Mouse (Mus musculus): ENCODE data around the gene Vmn1r188. TPM values are rescaled to one million over a fixed set of nuclear protein-coding genes. Genes with fewer than 3 reads are reported as not detected.
"Not testable (repeated sequence)": the region's sequence is repeated elsewhere in the genome, so short reads cannot be mapped to it uniquely, and the experiment has no call there.

Gene Vmn1r188
- polyA plus RNA-seq, 1 experiment from 2014 or later: not detected

GRCm38 (mm10) chr13:22041651-22042567, 42.3 kb upstream of the Vmn1r188 start:
- H3K4me1 ChIP-seq: peaks cover 15% of the 10 kb centered on the region
- no peaks in the 10 kb centered on the region for H3K27me3 ChIP-seq
- peak overlapping the region; percentile 50 for H3K4me3 ChIP-seq
- 2% methylated on average over 13 of the region's 13 CpGs for WGBS
- peak overlapping the region; percentile 74 for H3K9ac ChIP-seq
- H3K27ac ChIP-seq: peak overlapping the region; percentile 96
- peak overlapping the region; percentile 81 for H3K4me2 ChIP-seq
- H3K9me3 ChIP-seq: no peaks in the 10 kb centered on the region
- no peak for ATAC-seq (ENCODE audit: insufficient number of reproducible peaks, insufficient read depth, low FRiP score, low TSS enrichment, low read depth)
- H3K36me3 ChIP-seq: no peaks in the 10 kb centered on the region

GRCm38 (mm10) chr13:22042568-22043502, 41.4 kb upstream of the Vmn1r188 start, which contains the start of the genes Hist1h2ag and Hist1h2bj:
Gene Hist1h2ag (minus strand): TSS chr13:22042944.
Gene Hist1h2bj (plus strand): TSS chr13:22043214.
- peak within 1 kb of the TSS; percentile 96 for H3K27ac ChIP-seq
- ATAC-seq (ENCODE audit: insufficient number of reproducible peaks, insufficient read depth, low FRiP score, low TSS enrichment, low read depth): peak; percentile 89
- H3K4me2 ChIP-seq: peak within 1 kb of the TSS; percentile 81

GRCm38 (mm10) chr13:22043503-22044431, 40.5 kb upstream of the Vmn1r188 start:
- H3K9ac ChIP-seq: peak overlapping the region; percentile 71
- no peaks in the 10 kb centered on the region for H3K36me3 ChIP-seq
- H3K27ac ChIP-seq: peak overlapping the region; percentile 91
- H3K9me3 ChIP-seq: no peaks in the 10 kb centered on the region
- peak overlapping the region; percentile 50 for H3K4me3 ChIP-seq
- H3K4me1 ChIP-seq: peaks cover 22% of the 10 kb centered on the region
- no peak for ATAC-seq (ENCODE audit: insufficient number of reproducible peaks, insufficient read depth, low FRiP score, low TSS enrichment, low read depth)
- under 1% methylated on average over 10 of the region's 14 CpGs for WGBS
- H3K27me3 ChIP-seq: no peaks in the 10 kb centered on the region
- H3K4me2 ChIP-seq: peak overlapping the region; percentile 81

More at GRCm38 (mm10) chr13:22042568-22043502, 41.4 kb upstream of the Vmn1r188 start, which contains the start of the genes Hist1h2ag and Hist1h2bj:
- not testable (repeated sequence) for H3K36me3 ChIP-seq, H3K9me3 ChIP-seq, H3K27me3 ChIP-seq
- WGBS: under 1% methylated on average over 48 of the region's 80 CpGs
- Histone ChIP-seq H3K9ac (peak within 1 kb of the TSS; percentile 74), H3K4me3 (peak within 1 kb of the TSS; percentile 50), H3K4me1 (peaks cover 18% of the 10 kb centered on the region)

GRCm38 (mm10) chr13:22044432-22045155, 39.6 kb upstream of the Vmn1r188 start:
- no peaks in the 10 kb centered on the region for H3K9me3 ChIP-seq
- peak overlapping the region; percentile 91; the same call in 1 of the 2 replicates for H3K27ac ChIP-seq
- 81% methylated on average over 6 of the region's 6 CpGs for WGBS
- no peak overlapping the region for H3K4me3 ChIP-seq
- peak overlapping the region; percentile 81 for H3K4me2 ChIP-seq
- no peaks in the 10 kb centered on the region for H3K27me3 ChIP-seq
- peaks cover 22% of the 10 kb centered on the region for H3K4me1 ChIP-seq
- ATAC-seq (ENCODE audit: insufficient number of reproducible peaks, insufficient read depth, low FRiP score, low TSS enrichment, low read depth): no peak
- H3K36me3 ChIP-seq: no peaks in the 10 kb centered on the region
- H3K9ac ChIP-seq: no peak overlapping the region; the same call in 1 of the 2 replicates

GRCm38 (mm10) chr13:22045311-22045710, 38.9 kb upstream of the Vmn1r188 start:
- no peaks in the 10 kb centered on the region for H3K9me3 ChIP-seq
- H3K9ac ChIP-seq: no peak overlapping the region
- H3K4me2 ChIP-seq: no peak overlapping the region
- WGBS: 49% methylated on average over 2 of the region's 2 CpGs
- H3K27me3 ChIP-seq: no peaks in the 10 kb centered on the region
- H3K36me3 ChIP-seq: no peaks in the 10 kb centered on the region
- H3K4me3 ChIP-seq: no peak overlapping the region
- ATAC-seq (ENCODE audit: insufficient number of reproducible peaks, insufficient read depth, low FRiP score, low TSS enrichment, low read depth): no peak
- peaks cover 18% of the 10 kb centered on the region for H3K4me1 ChIP-seq
- no peak overlapping the region for H3K27ac ChIP-seq

- no peak for ATAC-seq (ENCODE audit: insufficient number of reproducible peaks, insufficient read depth, low FRiP score, low TSS enrichment, low read depth)
- peaks cover 9% of the 10 kb centered on the region for H3K4me1 ChIP-seq
- no peaks in the 10 kb centered on the region for H3K9me3 ChIP-seq
- 79% methylated on average over 2 of the region's 2 CpGs for WGBS
- H3K36me3 ChIP-seq: no peaks in the 10 kb centered on the region
- H3K27ac ChIP-seq: no peak overlapping the region
- no peak overlapping the region for H3K4me2 ChIP-seq
- H3K4me3 ChIP-seq: no peak overlapping the region
- H3K27me3 ChIP-seq: no peaks in the 10 kb centered on the region
- no peak overlapping the region for H3K9ac ChIP-seq
These were observed 35.2 kb upstream of the Vmn1r188 start for GRCm38 (mm10) chr13:22049041-22049440.

- WGBS: 1% methylated on average over 14 of the region's 14 CpGs
- H3K9ac ChIP-seq: peak overlapping the region; percentile 59
- no peak for ATAC-seq (ENCODE audit: insufficient number of reproducible peaks, insufficient read depth, low FRiP score, low TSS enrichment, low read depth)
These were observed 34.4 kb upstream of the Vmn1r188 start for GRCm38 (mm10) chr13:22049737-22050440.

GRCm38 (mm10) chr13:22050591-22051522, 33.4 kb upstream of the Vmn1r188 start:
- Histone ChIP-seq H3K9ac (peak overlapping the region; percentile 67), H3K36me3 (no peaks in the 10 kb centered on the region), H3K4me2 (peak overlapping the region; percentile 64), H3K9me3 (no peaks in the 10 kb centered on the region), H3K27ac (peak overlapping the region; percentile 89), H3K4me3 (peak overlapping the region; percentile 54), H3K27me3 (no peaks in the 10 kb centered on the region), H3K4me1 (peaks cover 9% of the 10 kb centered on the region)
- WGBS: under 1% methylated on average over 52 of the region's 52 CpGs
- ATAC-seq (ENCODE audit: insufficient number of reproducible peaks, insufficient read depth, low FRiP score, low TSS enrichment, low read depth): peak; percentile 90

More at GRCm38 (mm10) chr13:22049737-22050440, 34.4 kb upstream of the Vmn1r188 start:
- H3K4me3 ChIP-seq: peak overlapping the region; percentile 54
- H3K4me2 ChIP-seq: peak overlapping the region; percentile 64
- no peaks in the 10 kb centered on the region for H3K36me3 ChIP-seq
- no peaks in the 10 kb centered on the region for H3K27me3 ChIP-seq
- H3K27ac ChIP-seq: peak overlapping the region; percentile 89
- no peaks in the 10 kb centered on the region for H3K9me3 ChIP-seq
- peaks cover 9% of the 10 kb centered on the region for H3K4me1 ChIP-seq

GRCm38 (mm10) chr13:22051523-22051859, 32.7 kb upstream of the Vmn1r188 start:
- H3K9me3 ChIP-seq: no peaks in the 10 kb centered on the region
- 10% methylated on average over 5 of the region's 5 CpGs for WGBS
- H3K9ac ChIP-seq: peak overlapping the region; percentile 67
- no peaks in the 10 kb centered on the region for H3K36me3 ChIP-seq
- ATAC-seq (ENCODE audit: insufficient number of reproducible peaks, insufficient read depth, low FRiP score, low TSS enrichment, low read depth): no peak
- H3K4me1 ChIP-seq: peaks cover 9% of the 10 kb centered on the region
- peak overlapping the region; percentile 64 for H3K4me2 ChIP-seq
- peak overlapping the region; percentile 89 for H3K27ac ChIP-seq
- peak overlapping the region; percentile 54 for H3K4me3 ChIP-seq
- H3K27me3 ChIP-seq: no peaks in the 10 kb centered on the region

All from embryonic facial prominence, embryonic 13.5 days (tissue).